Mouse (Mus musculus) kidney, postnatal 36 days (tissue): ENCODE measurements around the gene Mobp.
A peak's percentile ranks its signal among the peaks of the same experiment; 100 is the strongest.
"Not testable (repeated sequence)": the region's sequence is repeated elsewhere in the genome, so short reads cannot be mapped to it uniquely, and the experiment has no call there.

ENCODE experiments used
- DNase-seq, 2 experiments: peaks; one replicate each; pipeline ENCODE4 v3.0.0; 2021 to 2022; ENCODE audit warnings: mixed read lengths in 2 of 2

Mobp gene

GRCm38 (mm10) chr9:120149222-120149828 lies at the start of gene Mobp:
Mobp (plus strand) TSS chr9:120149707.
- DNase-seq = no peak

GRCm38 (mm10) chr9:120101165-120101564 lies 48.3 kb upstream of the Mobp start:
- DNase-seq = no peak

GRCm38 (mm10) chr9:120108953-120109352 lies 40.6 kb upstream of the Mobp start:
- not testable (repeated sequence) for DNase-seq

GRCm38 (mm10) chr9:120110211-120111018 lies 39.1 kb upstream of the Mobp start, which contains the start of gene Slc25a38:
Slc25a38 (plus strand) TSS chr9:120110374.
- peak; percentile 97 to 99 for DNase-seq

- no peak for DNase-seq
These were observed 38.2 kb upstream of the Mobp start for GRCm38 (mm10) chr9:120111156-120111945.

GRCm38 (mm10) chr9:120112472-120112871 lies 37.0 kb upstream of the Mobp start:
- DNase-seq = no peak

GRCm38 (mm10) chr9:120113456-120113855 lies 36.1 kb upstream of the Mobp start:
- peak; percentile 22 to 23 for DNase-seq

GRCm38 (mm10) chr9:120114051-120114788 lies 35.3 kb upstream of the Mobp start:
- no peak for DNase-seq

GRCm38 (mm10) chr9:120114789-120115151 lies 34.7 kb upstream of the Mobp start:
- no peak for DNase-seq

- no peak for DNase-seq
These were observed 33.9 kb upstream of the Mobp start for GRCm38 (mm10) chr9:120115580-120115979.

- DNase-seq = no peak
These were observed 33.3 kb upstream of the Mobp start for GRCm38 (mm10) chr9:120116184-120116624.

GRCm38 (mm10) chr9:120118212-120118611 lies 31.3 kb upstream of the Mobp start:
- DNase-seq = no peak

GRCm38 (mm10) chr9:120120503-120120902 lies 29.0 kb upstream of the Mobp start:
- no peak for DNase-seq

GRCm38 (mm10) chr9:120126868-120127267 lies 22.6 kb upstream of the Mobp start:
- no peak for DNase-seq

- peak; percentile 97 for DNase-seq
These were observed 21.8 kb upstream of the Mobp start, which contains the start of gene Rpsa for GRCm38 (mm10) chr9:120127538-120128251. Rpsa (plus strand) TSS chr9:120127689.

GRCm38 (mm10) chr9:120129276-120129675 lies 20.2 kb upstream of the Mobp start:
- DNase-seq = no peak

GRCm38 (mm10) chr9:120131784-120132288 lies 17.7 kb upstream of the Mobp start:
- no peak for DNase-seq

GRCm38 (mm10) chr9:120132980-120133754 lies 16.3 kb upstream of the Mobp start:
- no peak for DNase-seq

- DNase-seq = no peak
These were observed 15.6 kb upstream of the Mobp start for GRCm38 (mm10) chr9:120133755-120134475.

- DNase-seq = no peak
These were observed 14.9 kb upstream of the Mobp start for GRCm38 (mm10) chr9:120134529-120135160.
